Mouse (Mus musculus) embryonic fibroblast, embryonic 13.5 days (primary cell): Measurements from ENCODE around the gene Tnni1.

Experiments
- CTCF ChIP-seq: IDR thresholded peaks from 2 replicates; pipeline ENCODE4 v1.5.1; 2011; ENCODE audit warnings: mild to moderate bottlenecking, control low read depth, low read length, moderate library complexity, borderline replicate concordance; ENCODE audit not compliant: insufficient read depth
- POLR2A ChIP-seq: IDR thresholded peaks from 2 replicates; pipeline ENCODE4 v1.6.1; 2011; ENCODE audit warnings: low read depth, mild to moderate bottlenecking, control low read depth, low read length, moderate library complexity

DNA sequence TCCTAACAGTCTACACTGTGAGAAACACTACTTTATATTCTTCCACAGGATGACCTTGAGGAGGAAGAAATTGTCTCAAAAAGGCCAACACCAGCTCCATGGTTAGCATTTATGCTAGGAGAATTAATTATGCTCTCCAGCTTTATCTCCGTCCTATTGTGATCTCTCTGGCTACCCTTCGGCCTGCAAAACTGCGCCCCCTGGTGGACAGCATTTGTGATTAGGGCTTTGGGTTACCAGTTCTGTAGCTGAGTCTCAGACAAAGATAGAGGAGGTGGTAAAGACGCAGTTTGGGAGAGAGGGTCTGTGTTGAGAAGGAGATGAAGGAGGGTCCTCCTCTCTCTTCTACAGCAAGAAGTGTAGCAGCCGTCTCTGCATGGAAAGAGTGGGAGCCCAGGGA lies 10.6 kb downstream of the Tnni1 start:
- TF ChIP-seq CTCF, result peak; percentile 60; the same call in 1 of the 2 replicates
- TF ChIP-seq POLR2A, result no peak
